Mouse (Mus musculus) left cerebral cortex, postnatal 25 days (tissue): ENCODE data around the gene Lce3d. TPM values are rescaled to one million over a fixed set of nuclear protein-coding genes. Genes with fewer than 3 reads are reported as not detected.
A peak's percentile ranks its signal among the peaks of the same experiment; 100 is the strongest.

Source experiments
- DNase-seq, 2 experiments: peaks; one replicate each; pipeline ENCODE4 v3.0.0; 2022; ENCODE audit warnings: low spot score in 2 of 2, mixed read lengths in 1 of 2
- intact Hi-C: fragments of 180-260 bp; cut with DNase I; formaldehyde crosslinking; loops from one replicate; pipeline ENCODE4 v1.15.1; 2025
- total RNA-seq, 2 experiments: library from RNA; stranded (reverse); gene quantifications; 2 replicates each; pipeline ENCODE4 v1.2.3; 2021

Gene Lce3d
- not detected for total RNA-seq

DNA sequence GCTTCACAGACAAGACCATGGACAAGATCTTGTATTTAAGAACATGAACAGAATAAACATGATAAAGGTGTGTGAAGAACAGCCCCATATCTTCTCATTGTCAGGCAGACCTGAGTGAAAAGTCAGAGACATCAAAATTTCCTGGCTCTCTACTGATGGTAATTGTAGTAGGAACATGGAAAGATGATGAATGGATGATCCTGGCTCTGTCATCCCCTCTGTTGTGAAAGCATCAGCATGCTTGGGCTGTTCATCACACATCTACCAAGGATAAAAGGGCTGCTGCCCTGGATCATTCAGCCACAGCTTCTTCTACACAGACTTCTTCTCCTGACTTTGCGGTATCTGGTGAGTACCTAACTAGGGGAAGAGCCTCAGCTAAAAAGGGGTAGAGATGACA is at the start of gene Lce3d:
Gene Lce3d (plus strand): TSS at position 301 of the 400 bp plus-strand sequence.
- intact Hi-C loops, result no loop called here
- no peak for DNase-seq

DNA sequence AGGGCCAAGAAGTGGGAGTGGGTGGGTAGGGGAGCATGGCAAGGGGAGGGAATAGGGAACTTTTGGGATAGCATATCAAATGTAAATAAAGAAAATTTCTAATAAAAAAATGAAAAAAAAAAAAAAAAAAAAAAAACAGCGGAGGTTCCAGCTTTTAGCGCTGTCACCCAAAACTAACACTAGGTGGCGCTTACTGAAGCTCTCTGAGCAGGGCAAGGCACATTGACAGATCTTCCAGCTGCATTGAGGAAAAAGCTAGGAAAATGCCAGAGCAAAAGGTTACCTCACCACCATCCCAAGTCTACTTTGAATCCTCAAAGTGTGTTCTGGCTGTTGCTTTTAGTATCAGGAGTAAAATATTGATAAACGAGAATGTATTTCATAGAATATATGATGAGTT is 49.6 kb upstream of the Lce3d start:
- DNase-seq, result peak; percentile 14 to 24
- intact Hi-C loops, result loop anchor here (2.0 kb wide), 1 partner anchor 123 kb away; no protein-coding TSS in a partner anchor

DNA sequence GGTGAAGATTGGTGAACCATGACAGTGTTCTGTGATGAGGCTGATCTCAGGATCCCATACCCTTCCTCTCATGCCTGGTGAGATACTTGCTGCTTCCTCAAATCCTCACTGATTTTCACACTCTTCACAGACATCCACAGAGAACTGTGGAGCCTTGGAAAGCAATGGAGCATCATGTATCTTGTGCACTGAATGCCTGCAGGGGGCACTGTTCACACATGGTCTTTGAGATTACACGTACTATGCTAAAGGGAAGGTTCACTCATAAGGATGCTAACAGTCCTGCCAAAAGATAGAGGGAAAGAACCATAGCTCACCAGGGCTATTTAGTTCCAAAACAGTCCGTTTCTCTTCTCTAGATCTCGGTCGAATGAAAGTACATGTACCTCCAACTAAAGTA is 36.8 kb upstream of the Lce3d start:
- intact Hi-C loops, result no loop called here
- peak; percentile 15 to 24 for DNase-seq

DNA sequence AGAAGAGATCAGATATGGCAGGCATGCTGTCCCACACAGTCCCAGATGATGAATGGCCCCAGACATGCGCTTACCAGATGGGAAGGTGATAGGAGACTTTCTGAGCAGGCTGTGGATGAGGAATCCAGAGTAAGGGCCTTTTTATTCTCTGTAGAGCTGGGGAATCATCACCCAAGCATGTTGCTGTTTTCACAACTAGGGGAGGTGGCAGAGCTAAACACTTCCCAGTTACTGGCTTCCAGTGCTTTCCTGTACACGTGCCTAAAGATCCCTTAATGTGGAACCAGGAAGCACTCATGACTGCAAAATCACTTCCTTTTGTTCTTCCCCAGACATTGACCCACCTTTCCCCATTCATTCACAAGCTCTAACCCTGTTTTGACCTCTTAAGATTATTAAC is 31.1 kb upstream of the Lce3d start, which contains the start of gene Lce3a:
Gene Lce3a (minus strand): TSS at position 101 of the 400 bp plus-strand sequence.
- intact Hi-C loops, result no loop called here
- DNase-seq, result no peak

DNA sequence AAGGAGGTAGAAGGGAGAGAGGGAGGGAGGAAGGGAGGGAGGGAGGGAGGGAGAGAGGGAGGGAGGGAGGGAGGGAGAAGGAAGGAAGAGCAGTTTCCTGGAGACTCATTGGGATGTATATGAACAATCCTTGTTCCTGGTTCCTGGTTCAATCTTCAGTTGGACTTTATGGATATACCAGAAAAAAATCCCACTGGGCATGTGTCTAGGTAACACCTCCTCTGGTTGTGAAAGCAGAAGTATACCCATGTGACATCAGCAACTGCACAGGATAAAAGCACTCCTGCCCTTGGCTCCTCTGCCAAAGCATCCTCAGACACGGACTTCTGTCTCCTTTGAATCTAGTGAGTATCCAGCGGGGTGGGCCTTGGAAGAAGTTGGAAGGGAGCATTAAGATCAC is 24.5 kb upstream of the Lce3d start, which contains the start of gene Lce3b:
Gene Lce3b (plus strand): TSS at position 301 of the 400 bp plus-strand sequence.
- no peak for DNase-seq
- intact Hi-C loops, result no loop called here

DNA sequence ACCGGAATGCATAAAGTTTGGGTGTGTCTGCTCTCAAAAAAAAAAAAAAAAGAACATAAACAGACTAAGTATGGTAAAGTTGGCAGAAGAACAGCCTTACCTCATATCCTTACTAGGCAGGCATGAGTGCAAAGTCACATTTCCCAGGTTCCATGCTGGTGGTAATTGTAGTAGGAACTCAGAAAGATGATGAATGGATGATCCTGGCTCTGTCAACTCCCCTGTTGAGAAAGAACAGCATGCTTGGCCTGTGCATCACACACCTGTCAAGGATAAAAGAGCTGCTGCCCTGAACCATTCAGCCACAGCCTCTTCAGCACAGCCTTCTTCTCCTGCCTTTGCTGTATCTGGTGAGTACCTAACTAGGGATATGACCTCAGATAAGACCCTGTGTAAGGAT is 13.0 kb upstream of the Lce3d start, which contains the start of gene Lce3c:
Gene Lce3c (plus strand): TSS at position 301 of the 400 bp plus-strand sequence.
- DNase-seq, result no peak
- intact Hi-C loops, result no loop called here

DNA sequence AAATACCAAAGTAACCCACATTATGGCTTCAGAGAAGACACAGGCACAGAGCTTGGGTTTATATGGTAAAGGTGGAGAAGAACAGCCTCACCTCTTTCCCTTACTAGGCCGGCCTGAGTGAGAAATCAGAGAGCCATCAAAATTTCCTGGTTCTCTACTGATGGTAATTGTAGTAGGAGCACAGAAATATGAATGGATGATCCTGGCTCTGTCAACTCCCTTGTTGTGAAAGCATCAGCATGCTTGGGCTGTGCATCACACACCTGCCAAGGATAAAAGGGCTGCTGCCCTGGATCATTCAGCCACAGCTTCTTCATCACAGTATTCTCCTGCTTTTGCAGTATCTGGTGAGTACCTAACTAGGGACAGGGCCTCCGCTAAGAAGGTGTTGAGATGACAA is 9.6 kb downstream of the Lce3d start, which contains the start of gene Lce3e:
Gene Lce3e (plus strand): TSS at position 301 of the 400 bp plus-strand sequence.
- intact Hi-C loops, result no loop called here
- no peak for DNase-seq

DNA sequence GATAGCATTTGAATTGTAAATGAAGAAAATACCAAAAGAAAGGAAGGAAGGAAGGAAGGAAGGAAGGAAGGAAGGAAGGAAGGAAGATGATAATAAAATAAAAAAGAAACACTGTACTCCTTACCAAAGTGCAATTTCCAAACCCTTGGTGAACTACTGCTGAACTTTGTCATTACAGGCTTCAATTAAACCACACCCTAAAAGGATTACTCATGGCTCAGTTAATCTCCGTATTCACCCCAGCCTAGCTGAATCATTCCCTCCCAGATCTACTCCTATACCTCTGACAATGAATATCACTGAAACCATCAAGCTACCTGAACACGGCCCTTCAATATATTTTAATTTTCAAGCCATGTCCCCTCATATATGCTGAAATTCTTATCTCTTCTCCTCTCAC is 21.3 kb downstream of the Lce3d start:
- intact Hi-C loops, result no loop called here
- DNase-seq, result no peak

DNA sequence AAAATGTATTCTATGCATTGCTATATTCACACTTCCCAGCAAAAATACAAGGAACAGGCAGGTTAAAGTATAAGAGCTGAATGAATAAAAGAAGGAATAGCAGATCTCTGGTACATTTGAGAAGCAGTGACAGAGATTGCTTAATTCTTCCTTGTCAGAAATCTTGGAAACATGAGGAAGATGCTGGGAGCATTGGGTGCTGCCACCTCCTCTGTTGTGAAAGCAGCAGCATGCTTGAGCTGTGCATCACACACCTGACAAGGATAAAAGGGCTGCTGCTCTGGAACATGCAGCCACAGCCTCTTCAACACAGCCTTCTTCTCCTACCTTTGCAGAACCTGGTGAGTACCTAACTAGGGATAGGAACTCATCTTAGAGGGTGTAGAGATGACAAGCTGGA is 34.7 kb downstream of the Lce3d start, which contains the start of gene Lce3f:
Gene Lce3f (plus strand): TSS at position 301 of the 400 bp plus-strand sequence.
- no peak for DNase-seq
- intact Hi-C loops, result no loop called here

DNA sequence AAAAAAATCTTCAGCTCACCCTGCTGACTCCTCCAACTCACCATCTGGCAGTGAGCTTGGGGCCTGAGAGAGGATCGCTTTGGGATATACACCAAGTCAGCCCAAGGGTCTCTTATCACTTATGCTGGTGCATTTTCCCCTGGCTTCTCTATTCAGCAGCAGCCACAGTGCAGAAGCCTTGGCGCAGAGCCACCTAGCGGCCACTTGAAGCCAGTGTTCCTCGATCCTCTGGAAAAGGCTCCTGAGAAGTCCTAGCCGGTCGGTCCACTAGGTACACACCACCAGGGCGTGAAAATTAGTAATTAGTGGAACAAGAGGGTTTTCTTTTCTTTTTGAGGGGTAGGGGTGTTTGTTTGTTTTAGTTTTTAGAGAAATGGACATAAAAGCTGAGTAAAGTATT is 41.5 kb downstream of the Lce3d start:
- intact Hi-C loops, result no loop called here
- peak; percentile 72 to 84 for DNase-seq

DNA sequence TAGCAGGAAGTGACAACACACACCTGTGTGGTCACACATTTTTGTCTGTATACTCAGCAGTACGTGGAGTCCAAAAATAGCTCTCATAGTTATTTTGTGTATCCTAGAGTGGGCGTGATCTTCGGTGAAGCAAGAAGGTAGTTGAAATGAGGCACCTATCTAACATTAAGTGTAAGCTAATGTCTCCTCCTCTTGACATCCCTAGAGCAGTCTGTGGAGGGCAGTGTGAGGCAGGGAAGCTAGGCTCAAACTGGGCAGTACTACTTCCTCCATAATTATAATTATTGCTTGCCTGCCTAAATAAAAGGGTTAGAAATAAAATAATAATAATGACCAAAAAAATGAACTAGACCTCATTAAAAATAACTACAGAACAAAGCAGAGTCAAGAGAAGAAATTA is 43.4 kb downstream of the Lce3d start:
- DNase-seq, result no peak
- intact Hi-C loops, result no loop called here

DNA sequence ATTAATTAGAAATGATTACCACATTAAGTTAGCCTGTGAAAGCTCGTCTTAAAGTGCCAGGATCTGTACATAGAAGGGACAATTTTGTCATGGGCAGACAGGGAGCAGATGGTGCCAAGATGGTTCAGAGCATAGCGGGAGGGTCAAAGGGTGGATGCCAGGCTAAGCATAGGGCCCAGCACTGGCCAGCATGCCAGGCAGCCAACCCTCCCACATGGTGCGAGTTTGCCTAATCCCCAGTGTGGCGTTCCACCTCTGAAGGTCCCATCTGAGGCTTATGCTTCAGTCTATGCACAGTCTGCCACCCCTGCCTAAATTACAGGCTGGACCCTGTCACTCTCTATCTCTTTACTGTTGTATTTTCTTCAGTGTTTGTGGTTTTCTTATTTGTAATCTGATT is 45.7 kb downstream of the Lce3d start:
- DNase-seq, result no peak
- intact Hi-C loops, result no loop called here

Other genes starting within 250 kb of the Lce3d start
- not detected for gene Lce1e, start 248.3 kb upstream of the Lce3d start, total RNA-seq
- not detected for gene Lce1f, start 237.0 kb upstream of the Lce3d start, total RNA-seq
- gene Gm38119, start 218.3 kb upstream of the Lce3d start, total RNA-seq, result not detected
- gene Lce1g, start 205.1 kb upstream of the Lce3d start, total RNA-seq, result not detected
- not detected for gene Lce1h, start 192.3 kb upstream of the Lce3d start, total RNA-seq
- gene Lce1i, start 178.5 kb upstream of the Lce3d start, total RNA-seq, result not detected
- not detected for gene Lce1j, start 166.9 kb upstream of the Lce3d start, total RNA-seq
- not detected for gene Lce1k, start 149.5 kb upstream of the Lce3d start, total RNA-seq
- gene Kprp, start 130.1 kb upstream of the Lce3d start, total RNA-seq, result not detected
- not detected for gene Lce1l, start 106.1 kb upstream of the Lce3d start, total RNA-seq
- gene 2310050C09Rik, start 87.2 kb upstream of the Lce3d start, total RNA-seq, result not detected
- gene Lce3a, start 31.2 kb upstream of the Lce3d start, total RNA-seq, result not detected
- not detected for gene Lce3b, start 24.4 kb upstream of the Lce3d start, total RNA-seq
- gene Lce3c, start 12.9 kb upstream of the Lce3d start, total RNA-seq, result not detected
- gene Lce3e, start 9.7 kb downstream of the Lce3d start, total RNA-seq, result not detected
- not detected for gene Lce3f, start 34.8 kb downstream of the Lce3d start, total RNA-seq
- gene Crct1, start 58.3 kb downstream of the Lce3d start, total RNA-seq, result under 1 TPM in 1 of 2 experiments, not detected in 1; 0.60 TPM
- gene Lce1m, start 61.7 kb downstream of the Lce3d start, total RNA-seq, result not detected
- not detected for gene Gm4858, start 111.4 kb downstream of the Lce3d start, total RNA-seq
- gene Crnn, start 187.4 kb downstream of the Lce3d start, total RNA-seq, result not detected
- not detected for gene Flg2, start 239.9 kb downstream of the Lce3d start, total RNA-seq